Mouse (Mus musculus): ENCODE data around the gene Gtf2h4.
A peak's percentile ranks its signal among the peaks of the same experiment; 100 is the strongest.

The Gtf2h4 gene

DNA sequence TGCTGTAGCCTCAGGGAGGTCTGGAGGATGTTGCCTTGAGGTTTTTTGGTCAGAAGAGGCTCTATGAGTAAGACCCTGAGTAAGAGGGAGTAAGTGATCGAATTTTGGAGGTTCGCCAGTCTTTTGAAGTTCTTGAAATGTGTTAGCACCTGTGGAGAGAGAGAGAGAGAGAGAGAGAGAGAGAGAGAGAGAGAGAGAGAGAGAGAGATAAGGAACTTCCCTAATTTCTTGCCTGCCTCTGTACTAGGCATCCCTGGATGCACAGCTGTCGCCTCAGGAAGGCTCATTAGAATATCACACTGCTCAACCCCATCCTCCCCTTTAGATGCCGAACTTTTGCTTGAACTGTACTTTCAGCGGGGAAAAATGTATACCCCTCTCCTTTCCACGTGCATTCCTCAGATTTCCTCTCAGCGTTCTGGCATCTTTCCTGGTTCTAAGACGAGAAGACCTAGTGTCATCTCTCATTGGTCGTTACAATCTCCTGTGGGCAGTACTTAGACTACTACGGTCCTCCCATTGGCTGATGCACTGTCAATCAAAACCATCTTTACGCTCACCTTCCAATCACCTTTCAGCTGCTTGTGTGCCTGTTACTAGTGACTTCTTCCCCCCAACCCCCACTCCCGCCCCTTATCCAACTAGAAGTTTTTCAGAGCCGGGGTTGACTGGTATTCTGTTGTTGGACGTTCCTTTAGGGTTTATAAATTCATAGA is 34.9 kb downstream of the Gtf2h4 start:
- DNase-seq (ENCODE audit: low read depth) = peak; percentile 98

- DNase-seq (ENCODE audit: low read depth) = peak; percentile 83
Measured at GRCm38 (mm10) chr17:35636363-35636762, 37.2 kb downstream of the Gtf2h4 start.

DNA sequence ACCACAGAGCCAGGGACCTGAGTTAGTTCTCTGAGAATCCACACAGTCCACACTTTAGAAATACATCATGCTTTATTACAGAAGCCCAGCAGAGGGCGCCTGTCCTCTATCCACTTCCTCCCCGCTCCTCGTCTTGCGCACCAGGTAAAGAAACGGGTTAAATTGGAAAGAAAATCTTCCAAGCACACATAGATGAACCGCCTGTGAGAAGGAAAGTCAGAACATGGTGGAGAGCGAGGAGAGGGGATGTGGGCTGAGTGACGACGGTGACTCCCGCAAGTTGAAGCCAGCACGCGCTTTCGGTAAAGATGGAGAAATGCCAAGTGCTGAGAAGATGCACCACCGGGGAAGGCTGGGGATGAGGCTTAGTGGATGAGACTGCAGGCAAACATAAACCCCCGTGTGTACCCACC is 37.8 kb downstream of the Gtf2h4 start:
- peak; percentile 95 for DNase-seq (ENCODE audit: low read depth)

GRCm38 (mm10) chr17:35635202-35635601 is 38.3 kb downstream of the Gtf2h4 start:
- peak; percentile 51 for DNase-seq (ENCODE audit: low read depth)

GRCm38 (mm10) chr17:35633992-35634391 is 39.5 kb downstream of the Gtf2h4 start:
- peak; percentile 82 for DNase-seq (ENCODE audit: low read depth)

DNA sequence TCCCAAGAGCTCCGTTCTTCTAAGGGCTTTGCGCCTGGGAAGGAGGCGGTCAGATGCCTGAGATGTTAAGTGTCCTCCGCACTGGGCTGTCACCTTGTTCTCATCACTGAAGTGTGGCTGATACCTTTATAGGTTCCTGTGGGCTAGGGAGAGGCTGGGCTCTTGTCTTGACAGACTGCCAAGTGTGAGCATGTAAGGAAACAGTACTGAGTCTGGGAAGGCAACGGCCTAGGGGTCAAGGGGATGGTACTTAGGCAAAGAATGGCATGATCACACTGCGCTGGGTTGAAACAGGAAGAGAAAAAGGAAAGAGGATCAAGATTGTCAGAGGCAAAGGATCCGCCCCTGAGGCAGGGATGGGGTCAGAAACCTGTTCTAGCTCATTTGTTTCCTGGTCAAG is 47.0 kb downstream of the Gtf2h4 start, which contains the start of gene Gm9573:
TSS of gene Gm9573 (minus strand) at position 101 of the 400 bp plus-strand sequence.
- DNase-seq (ENCODE audit: low read depth) = no peak

Measured in NIH3T3 (cell line).